Mouse (Mus musculus) adrenal gland, postnatal 25 days (tissue): ENCODE measurements around the gene Hbp1. TPM values are rescaled to one million over a fixed set of nuclear protein-coding genes. Genes with fewer than 3 reads are reported as not detected.

Experiments
- DNase-seq: peaks from one replicate; pipeline ENCODE4 v3.0.0; 2021; ENCODE audit warnings: mixed read lengths
- total RNA-seq: library from RNA; stranded (reverse); gene quantifications from 2 replicates; pipeline ENCODE4 v1.2.3, GENCODE M21; 2021

Hbp1 gene
- total RNA-seq, 1 experiment from 2014 or later = 130 TPM

DNA sequence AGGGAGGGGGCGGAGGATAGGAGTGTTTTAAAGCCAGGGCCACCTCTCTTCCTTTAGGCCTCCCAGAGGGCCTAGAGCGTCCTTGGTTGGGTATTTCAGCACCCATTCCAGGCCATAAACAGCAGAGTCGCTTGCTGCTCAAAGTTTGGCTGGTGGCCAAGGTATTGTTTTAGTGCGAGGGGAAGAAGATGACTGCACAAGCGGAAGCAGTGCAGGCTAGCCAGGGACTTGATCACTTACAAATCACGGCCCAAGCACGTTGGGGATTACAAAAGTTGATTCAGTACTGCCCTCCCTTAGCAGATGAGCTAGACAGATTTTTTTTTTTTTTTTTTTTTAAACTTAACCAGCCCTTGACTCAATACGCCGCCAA, 310 bp upstream of the Hbp1 start:
- DNase-seq = peak; percentile 72

DNA sequence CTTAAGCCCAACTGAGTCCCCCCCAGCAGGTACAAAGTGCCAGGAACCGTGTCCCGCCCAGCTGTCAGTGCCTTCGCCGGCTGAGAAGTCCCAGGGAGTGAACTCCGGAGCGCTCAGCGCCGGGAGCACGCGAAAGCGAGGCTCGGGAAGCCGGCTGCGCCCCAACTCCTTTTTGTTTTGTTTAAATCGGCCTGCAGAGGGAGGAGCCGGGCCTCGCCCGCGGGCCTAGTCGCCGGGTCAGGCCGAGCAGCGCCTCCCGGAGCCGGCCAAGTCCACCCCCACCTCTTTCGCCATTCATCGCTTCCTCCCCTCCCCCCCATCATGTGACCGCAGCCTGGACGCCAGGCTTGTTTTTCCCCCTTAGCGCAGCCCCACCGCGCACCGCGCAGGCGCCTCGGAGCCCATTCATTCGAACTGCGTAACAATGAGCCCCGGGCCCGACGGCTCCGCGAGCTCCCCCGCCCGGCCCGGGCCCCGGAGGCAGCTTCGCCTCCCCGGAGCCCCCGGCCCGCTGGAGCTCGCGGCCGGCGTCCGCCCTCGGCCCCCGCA, 1.1 kb downstream of the Hbp1 start:
- peak; percentile 92 for DNase-seq

DNA sequence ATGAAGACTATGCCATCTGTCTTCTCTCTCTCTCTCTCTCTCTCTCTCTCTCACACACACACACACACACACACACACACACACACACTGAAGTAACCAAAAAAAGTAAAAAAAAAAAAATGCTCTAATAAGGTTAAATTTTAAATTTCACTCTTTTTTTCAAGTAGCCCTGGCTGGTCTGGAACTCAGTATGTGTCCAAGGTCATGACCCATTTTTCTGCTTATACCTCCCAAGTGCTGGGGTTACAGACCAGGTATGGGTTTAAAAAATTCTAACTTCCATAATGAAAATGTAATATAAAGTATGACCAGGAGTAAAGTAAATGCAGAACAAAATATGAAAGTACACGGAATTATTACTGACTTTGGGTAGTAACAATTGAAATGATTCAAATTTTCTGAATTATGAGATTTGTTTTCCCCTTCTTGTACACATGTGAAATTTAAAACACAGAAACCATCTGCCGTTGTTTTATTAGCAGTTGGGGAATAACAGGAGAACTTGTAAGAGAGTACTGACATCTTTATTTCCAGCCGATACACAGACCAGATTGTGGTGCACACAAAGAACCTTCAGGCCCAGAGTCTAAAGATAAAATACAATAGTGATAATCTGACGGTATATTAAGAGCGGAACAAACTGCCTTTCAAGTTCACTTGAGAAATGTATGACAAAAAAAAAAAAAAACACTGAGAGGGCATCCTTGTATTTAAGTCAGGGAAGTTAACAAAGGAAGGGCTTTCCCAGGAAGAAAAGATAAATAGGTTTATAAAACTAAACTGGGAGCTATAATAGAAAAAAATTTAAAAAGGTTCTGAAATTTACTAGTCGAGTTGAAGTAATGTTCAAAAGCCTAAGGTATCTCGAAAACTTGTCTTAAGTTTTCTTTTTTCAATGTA, 2.0 kb downstream of the Hbp1 start:
- DNase-seq = no peak

- DNase-seq = no peak
Measured at GRCm38 (mm10) chr12:31947476-31947875, 2.9 kb downstream of the Hbp1 start.

- no peak for DNase-seq
Measured at GRCm38 (mm10) chr12:31944405-31944804, 5.9 kb downstream of the Hbp1 start.

DNA sequence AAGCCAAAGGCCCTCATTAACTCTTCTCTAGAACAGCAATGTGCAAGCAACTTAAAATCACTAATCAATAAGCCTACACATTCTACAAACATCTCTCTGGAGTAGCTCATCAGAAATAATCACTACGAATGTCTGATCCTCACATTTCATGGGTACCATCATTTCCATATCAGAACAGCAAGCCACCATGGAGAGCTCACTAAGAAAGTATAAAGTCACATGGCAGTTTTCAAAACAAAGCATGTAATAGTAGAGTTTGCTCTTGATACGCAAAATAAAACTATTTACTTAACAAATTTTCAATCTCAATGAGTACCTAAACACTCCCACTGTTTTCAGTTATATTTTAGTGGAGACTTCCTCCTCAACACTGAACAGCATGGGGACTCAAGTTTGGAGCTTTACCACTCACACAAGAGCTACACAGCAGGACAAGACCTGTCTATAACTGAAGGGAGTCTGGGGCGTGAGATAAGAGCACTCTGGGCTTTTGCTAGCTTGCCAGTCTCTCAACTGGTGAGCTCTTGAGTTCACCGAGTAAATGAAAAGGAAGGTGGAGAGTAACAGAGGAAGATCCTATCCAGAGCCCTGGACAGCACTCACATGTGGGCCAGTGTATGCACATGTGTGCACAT, 7.2 kb downstream of the Hbp1 start:
- no peak for DNase-seq

GRCm38 (mm10) chr12:31939026-31939425, 11.3 kb downstream of the Hbp1 start:
- no peak for DNase-seq

DNA sequence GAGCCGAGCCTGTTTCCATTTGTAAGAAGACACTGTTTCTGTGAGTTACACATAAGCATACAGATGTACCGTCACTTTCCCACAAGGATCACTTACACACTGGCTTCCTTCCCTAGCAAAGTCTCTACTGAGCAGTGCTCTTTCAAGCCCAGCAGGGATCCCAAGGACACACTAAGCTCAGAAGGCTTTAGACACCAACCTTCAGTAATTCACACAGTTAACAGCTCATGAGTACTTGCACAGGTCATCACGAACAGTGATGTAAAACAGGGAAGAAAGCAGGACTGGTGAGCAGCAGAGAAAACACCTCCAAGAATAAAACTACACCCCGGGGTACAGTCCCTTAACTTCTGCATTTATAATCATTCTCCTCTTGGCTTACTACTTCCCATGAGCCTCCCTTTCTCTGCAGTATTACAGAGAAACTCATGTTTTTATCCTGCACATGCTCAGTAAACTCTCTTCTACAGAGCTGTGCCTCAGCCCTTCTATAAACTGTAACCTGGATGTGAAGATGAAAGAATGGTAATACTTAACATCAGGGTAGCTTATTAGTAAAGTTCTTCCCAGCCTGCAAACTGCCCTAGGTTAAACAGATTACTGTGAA, 11.8 kb downstream of the Hbp1 start:
- DNase-seq = no peak

- DNase-seq = no peak
Measured at GRCm38 (mm10) chr12:31937613-31938012, 12.7 kb downstream of the Hbp1 start.

DNA sequence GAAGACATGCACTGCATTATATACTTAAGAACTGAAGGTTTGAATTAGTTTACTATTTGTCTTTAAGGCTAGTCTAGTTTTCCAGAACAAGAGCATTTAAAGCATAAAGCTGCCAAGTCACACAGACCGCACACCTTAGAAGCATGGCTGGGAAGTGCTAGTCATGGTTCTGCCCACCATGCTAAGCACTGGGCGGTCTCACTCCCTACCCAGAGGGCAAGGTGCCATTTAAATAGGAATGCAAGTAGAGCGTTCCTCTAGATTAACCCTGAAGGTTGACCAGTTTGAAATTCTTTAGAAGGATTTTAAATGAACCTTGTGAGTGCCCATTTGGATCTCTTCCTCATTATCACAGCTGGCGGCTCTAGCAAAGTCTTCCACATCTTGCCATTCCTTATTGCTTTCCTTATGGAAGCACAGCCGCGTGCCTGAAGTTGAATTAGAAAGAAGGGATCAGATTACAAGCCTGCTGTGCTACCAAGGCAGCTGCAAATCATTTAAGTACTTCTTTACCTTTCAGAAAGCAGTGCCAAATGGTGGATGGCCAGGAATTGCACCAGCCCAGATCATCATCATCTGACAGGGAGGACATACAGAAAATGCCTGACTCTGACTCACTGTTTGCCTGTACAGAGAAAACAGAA, 13.6 kb downstream of the Hbp1 start:
- no peak for DNase-seq

DNA sequence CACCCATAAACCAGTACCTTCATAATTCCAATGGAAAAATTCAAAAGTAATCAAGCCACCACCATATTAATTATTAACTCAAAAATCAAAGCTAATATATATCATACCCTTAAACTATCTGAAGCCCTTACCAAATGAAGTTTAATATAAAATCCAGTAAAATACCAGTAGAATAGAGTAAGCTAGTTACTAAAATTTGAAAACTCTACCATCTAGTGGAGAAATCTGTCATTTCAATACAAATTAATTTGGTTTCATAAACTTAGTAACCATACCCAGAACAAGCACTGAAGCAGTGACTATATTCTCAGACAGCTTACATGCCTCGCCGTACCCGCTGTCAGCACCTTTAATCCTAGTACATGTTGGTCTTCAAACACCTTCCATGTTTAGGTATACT, 18.5 kb downstream of the Hbp1 start:
- no peak for DNase-seq

GRCm38 (mm10) chr12:31928498-31928897, 21.8 kb downstream of the Hbp1 start:
- no peak for DNase-seq

DNA sequence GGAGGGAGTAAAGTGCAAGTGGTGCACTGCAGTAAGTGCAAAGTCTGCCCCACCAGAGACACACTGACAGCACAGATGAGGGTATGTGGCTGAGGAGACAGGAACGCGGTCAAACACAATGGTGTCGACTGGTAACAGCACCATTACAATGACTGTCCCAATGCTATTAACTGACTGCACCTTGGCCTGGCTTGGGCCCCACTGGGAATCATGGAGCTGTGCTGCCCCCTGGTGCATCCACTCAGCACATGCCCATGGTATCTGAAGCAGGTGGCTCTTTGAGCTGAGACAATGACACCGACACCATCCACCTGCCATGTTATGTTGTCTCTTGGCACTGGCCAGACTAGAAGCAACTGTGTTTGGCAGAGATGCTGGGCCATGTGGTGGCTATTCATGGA, 23.7 kb downstream of the Hbp1 start:
- peak; percentile 71 for DNase-seq

- no peak for DNase-seq
Measured at GRCm38 (mm10) chr12:31925343-31925742, 25.0 kb downstream of the Hbp1 start.

GRCm38 (mm10) chr12:31924135-31924534, 26.2 kb downstream of the Hbp1 start:
- no peak for DNase-seq

DNA sequence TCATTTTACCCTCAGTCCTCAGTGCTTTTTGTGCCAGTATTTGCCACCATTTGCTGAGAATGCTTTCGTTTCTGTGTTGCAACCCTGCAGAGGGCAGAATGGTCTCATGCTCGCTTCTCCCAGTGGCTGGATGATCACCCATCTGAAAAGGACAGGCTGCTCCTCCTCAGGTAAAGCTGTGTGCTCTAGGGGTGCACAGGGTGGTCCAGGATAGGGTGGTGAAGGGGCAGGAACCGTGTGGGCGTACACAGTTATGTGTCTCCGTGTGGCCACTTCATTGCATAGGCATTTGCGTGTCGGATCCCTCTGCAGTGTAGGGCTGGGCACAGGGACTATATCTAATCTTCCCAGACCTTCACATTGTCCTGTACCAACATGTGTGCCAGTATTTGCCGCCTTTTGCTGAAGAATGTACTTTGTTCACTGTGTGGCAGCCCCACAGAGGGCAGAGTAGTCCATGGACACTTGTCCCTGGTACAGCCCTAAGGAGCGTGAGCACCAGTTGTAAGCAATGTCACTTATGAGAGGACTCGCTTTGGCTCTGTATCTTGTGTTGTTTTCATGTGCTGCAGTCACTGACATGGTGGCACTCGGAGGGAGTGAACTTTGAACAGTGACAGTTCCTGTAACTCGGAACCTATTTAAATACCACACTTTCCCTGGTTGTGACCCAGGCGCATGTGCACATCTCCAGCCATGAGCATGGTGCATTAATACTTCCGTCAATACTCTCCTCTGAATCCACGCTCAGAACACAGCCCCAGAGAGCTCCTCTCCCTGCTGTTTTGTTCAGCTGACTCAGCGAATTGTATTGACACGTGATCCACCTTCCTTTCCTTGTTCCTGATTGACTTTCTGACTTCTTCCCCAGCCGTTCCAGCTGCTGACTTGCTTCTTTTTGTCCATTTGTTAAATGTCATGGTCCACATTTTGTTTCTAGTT, 29.6 kb downstream of the Hbp1 start:
- DNase-seq = no peak

DNA sequence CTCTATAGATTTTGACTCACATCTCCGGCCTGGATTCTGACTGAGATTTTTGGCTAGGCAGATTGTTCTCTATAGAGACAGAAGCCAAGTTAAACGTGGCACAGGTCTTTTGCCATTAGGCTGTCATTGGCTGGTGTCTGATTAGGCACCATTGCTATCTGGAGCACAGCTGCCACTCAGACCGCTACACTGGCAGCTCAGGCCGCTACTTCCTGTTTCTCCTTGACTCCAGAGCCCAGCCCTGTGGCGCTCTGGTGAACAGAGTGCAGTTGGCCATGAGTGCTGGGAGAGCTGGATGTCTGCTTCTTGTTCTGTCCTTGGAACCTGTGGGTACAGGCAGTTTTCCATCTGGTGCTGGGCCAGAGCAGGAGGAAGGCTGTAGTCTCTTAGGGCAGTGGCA, 33.1 kb downstream of the Hbp1 start:
- DNase-seq = peak; percentile 73

GRCm38 (mm10) chr12:31916691-31917090, 33.6 kb downstream of the Hbp1 start:
- DNase-seq = no peak

- DNase-seq = peak; percentile 50
Measured at GRCm38 (mm10) chr12:31913614-31914013, 36.7 kb downstream of the Hbp1 start.

DNA sequence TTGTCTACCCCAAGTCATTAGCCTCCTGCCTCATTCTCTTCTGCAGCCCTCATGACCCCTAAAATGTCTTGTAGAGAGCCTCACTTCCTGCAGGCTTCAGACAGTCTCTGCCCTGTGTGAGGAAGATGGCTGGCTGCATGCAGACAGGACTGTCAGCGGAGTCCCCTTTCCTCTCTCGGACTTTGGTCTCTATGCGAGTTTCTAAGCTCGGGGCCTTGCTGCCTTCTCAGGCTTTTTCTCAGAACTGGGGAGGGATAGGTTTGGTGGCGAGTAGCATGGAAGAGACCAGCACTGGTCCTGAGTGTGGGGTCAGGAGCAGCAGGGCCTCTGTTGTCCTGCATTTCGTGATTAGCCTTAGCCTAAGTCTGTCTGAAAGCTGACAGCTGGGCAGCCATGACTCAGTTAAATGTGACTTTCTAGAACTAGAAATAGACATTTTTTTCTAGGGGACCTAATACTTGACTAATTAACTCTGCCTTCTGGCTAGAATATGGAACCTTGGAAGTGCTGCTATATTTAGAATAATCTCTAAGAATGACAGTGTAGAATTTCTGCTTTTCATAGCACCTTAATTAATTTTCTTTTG, 37.3 kb downstream of the Hbp1 start:
- no peak for DNase-seq

DNA sequence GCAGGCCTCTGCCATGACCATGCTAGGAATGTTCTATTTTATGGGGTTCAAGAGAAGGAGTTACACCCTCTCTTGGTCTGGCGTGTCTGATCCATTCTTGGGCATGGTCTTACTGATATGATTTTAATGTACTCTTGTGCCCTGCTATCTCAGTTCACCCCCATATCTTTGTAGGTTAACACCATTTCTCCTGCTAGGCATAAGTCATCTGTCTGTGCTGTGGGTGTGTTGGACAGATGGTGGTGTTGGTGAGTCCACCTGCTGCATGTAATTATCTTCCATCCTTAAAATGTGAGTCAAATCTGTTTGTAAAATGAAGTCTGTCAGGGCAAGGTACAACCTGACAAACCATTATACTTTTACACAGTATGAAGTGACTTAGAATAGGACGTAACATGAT, 42.9 kb downstream of the Hbp1 start:
- no peak for DNase-seq
